Mouse (Mus musculus) liver, embryonic 11.5 days (tissue): ENCODE measurements around the gene Cnnm3. TPM values are rescaled to one million over a fixed set of nuclear protein-coding genes. Genes with fewer than 3 reads are reported as not detected.

Experiments
- ATAC-seq: fragments of 200-750 bp; cut with Nextera tagmentation; replicated peaks from 2 replicates; pipeline ENCODE4 v1.8.0; 2017; ENCODE audit warnings: moderate number of reproducible peaks, mild to moderate bottlenecking, moderate TSS enrichment, moderate library complexity; ENCODE audit not compliant: low FRiP score
- DNase-seq: peaks from one replicate; pipeline ENCODE4 v3.0.0-alpha.2; 2017; ENCODE audit warnings: low spot score
- H3K27ac ChIP-seq: fragments of 300-500 bp; sonication (generic); 2 replicates; pipeline ENCODE4 v1.5.1; 2014; ENCODE audit warnings: mild to moderate bottlenecking, low read depth, low read length, control low read depth
- H3K27me3 ChIP-seq: fragments of 300-500 bp; sonication (generic); replicated peaks from 2 replicates; pipeline ENCODE4 v1.6.1; 2014; ENCODE audit warnings: low read length, mixed read lengths; ENCODE audit not compliant: control insufficient read depth, insufficient read depth
- H3K36me3 ChIP-seq: fragments of 300-500 bp; sonication (generic); 2 replicates; pipeline ENCODE4 v1.6.1; 2014; ENCODE audit warnings: mild to moderate bottlenecking, low read length, moderate library complexity, mixed read lengths; ENCODE audit not compliant: control insufficient read depth, insufficient read depth
- H3K4me1 ChIP-seq: fragments of 300-500 bp; sonication (generic); replicated peaks from 2 replicates; pipeline ENCODE4 v1.6.1; 2014; ENCODE audit warnings: low read length, mixed read lengths; ENCODE audit not compliant: control insufficient read depth, insufficient read depth
- H3K4me2 ChIP-seq: fragments of 300-500 bp; sonication (generic); 2 replicates; pipeline ENCODE4 v1.6.1; 2014; ENCODE audit warnings: mild to moderate bottlenecking, control low read depth, moderate library complexity
- H3K4me3 ChIP-seq: fragments of 300-500 bp; sonication (generic); 2 replicates; pipeline ENCODE4 v1.5.1; 2014; ENCODE audit warnings: low read depth, low read length, control low read depth
- H3K9ac ChIP-seq: fragments of 300-500 bp; sonication (generic); 2 replicates; pipeline ENCODE4 v1.6.1; 2014; ENCODE audit warnings: low read depth, low read length, control low read depth
- H3K9me3 ChIP-seq: fragments of 300-500 bp; sonication (generic); 2 replicates; pipeline ENCODE4 v1.6.1; 2016; ENCODE audit warnings: low read length, inconsistent platforms, mixed read lengths; ENCODE audit not compliant: control insufficient read depth
- WGBS: fragments of 180-500 bp; shearing (Covaris S2); extraction: QIAGEN DNeasy Blood & Tissue Kit; methylation state at CpG from one replicate; pipeline ENCODE4 v1.1.7; 2014; 5-methylcytosine and 5-hydroxymethylcytosine counted together
- polyA plus RNA-seq: library from polyadenylated mRNA; unstranded; fragments of >200 nt; fragmentation: Nextera tagmentation; extraction: Ambion mirVana; gene quantifications from 2 replicates; pipeline ENCODE4 v1.2.1, GENCODE M21; 2014

Gene Cnnm3
- polyA plus RNA-seq, 1 experiment from 2014 or later: 3.3 TPM

- Histone ChIP-seq H3K4me1 (peaks cover 35% of the 10 kb centered on the region), H3K27ac (no peak overlapping the region), H3K9ac (no peak overlapping the region), H3K4me2 (no peak overlapping the region), H3K36me3 (no peaks in the 10 kb centered on the region), H3K27me3 (peaks cover 56% of the 10 kb centered on the region), H3K9me3 (no peaks in the 10 kb centered on the region), H3K4me3 (no peak overlapping the region)
- 36% methylated on average over 6 of the region's 6 CpGs for WGBS
- DNase-seq: no peak
- ATAC-seq: no peak
Measured at GRCm38 (mm10) chr1:36560903-36561302, 49.2 kb downstream of the Cnnm3 start.

GRCm38 (mm10) chr1:36562388-36562787, 50.7 kb downstream of the Cnnm3 start:
- Histone ChIP-seq H3K4me1 (peaks cover 36% of the 10 kb centered on the region), H3K9ac (no peak overlapping the region), H3K27ac (no peak overlapping the region), H3K36me3 (no peaks in the 10 kb centered on the region), H3K4me3 (no peak overlapping the region), H3K9me3 (no peaks in the 10 kb centered on the region), H3K4me2 (no peak overlapping the region), H3K27me3 (peaks cover 46% of the 10 kb centered on the region)
- no peak for DNase-seq
- ATAC-seq: no peak
- 57% methylated on average over 4 of the region's 4 CpGs for WGBS

GRCm38 (mm10) chr1:36563197-36563596, 51.5 kb downstream of the Cnnm3 start:
- DNase-seq: no peak
- no peak overlapping the region for H3K27ac ChIP-seq
- no peaks in the 10 kb centered on the region for H3K9me3 ChIP-seq
- peaks cover 34% of the 10 kb centered on the region for H3K4me1 ChIP-seq
- no peak overlapping the region for H3K9ac ChIP-seq
- no peak overlapping the region for H3K4me3 ChIP-seq
- H3K36me3 ChIP-seq: no peaks in the 10 kb centered on the region
- WGBS: 72% methylated on average over 2 of the region's 2 CpGs
- H3K4me2 ChIP-seq: no peak overlapping the region
- peaks cover 38% of the 10 kb centered on the region for H3K27me3 ChIP-seq
- ATAC-seq: no peak

GRCm38 (mm10) chr1:36563632-36564031, 52.0 kb downstream of the Cnnm3 start:
- H3K4me1 ChIP-seq: peaks cover 33% of the 10 kb centered on the region
- 60% methylated on average over 4 of the region's 4 CpGs for WGBS
- no peak for ATAC-seq

GRCm38 (mm10) chr1:36564101-36564500, 52.4 kb downstream of the Cnnm3 start:
- Histone ChIP-seq H3K27ac (no peak overlapping the region), H3K36me3 (no peaks in the 10 kb centered on the region), H3K27me3 (peaks cover 29% of the 10 kb centered on the region), H3K4me2 (no peak overlapping the region), H3K9ac (no peak overlapping the region), H3K4me1 (peaks cover 28% of the 10 kb centered on the region), H3K9me3 (no peaks in the 10 kb centered on the region), H3K4me3 (no peak overlapping the region)
- DNase-seq: no peak
- ATAC-seq: no peak
- WGBS: 39% methylated on average over 6 of the region's 6 CpGs

More at GRCm38 (mm10) chr1:36563632-36564031, 52.0 kb downstream of the Cnnm3 start:
- H3K9ac ChIP-seq: no peak overlapping the region
- H3K36me3 ChIP-seq: no peaks in the 10 kb centered on the region
- H3K9me3 ChIP-seq: no peaks in the 10 kb centered on the region
- H3K4me2 ChIP-seq: no peak overlapping the region
- no peak overlapping the region for H3K4me3 ChIP-seq
- no peak overlapping the region for H3K27ac ChIP-seq
- DNase-seq: no peak
- peaks cover 33% of the 10 kb centered on the region for H3K27me3 ChIP-seq

- no peak overlapping the region for H3K27ac ChIP-seq
Measured at GRCm38 (mm10) chr1:36566425-36566824, 54.8 kb downstream of the Cnnm3 start.

GRCm38 (mm10) chr1:36567818-36568603, 56.3 kb downstream of the Cnnm3 start:
- Histone ChIP-seq H3K4me2 (no peak overlapping the region), H3K27me3 (peaks cover 5% of the 10 kb centered on the region; the same call in 1 of the 2 replicates), H3K27ac (no peak overlapping the region), H3K36me3 (no peaks in the 10 kb centered on the region), H3K9me3 (no peaks in the 10 kb centered on the region), H3K9ac (no peak overlapping the region), H3K4me3 (no peak overlapping the region), H3K4me1 (peaks cover 19% of the 10 kb centered on the region)
- DNase-seq (no peak), ATAC-seq (no peak)
- WGBS: 61% methylated on average over 21 of the region's 21 CpGs

More at GRCm38 (mm10) chr1:36566425-36566824, 54.8 kb downstream of the Cnnm3 start:
- no peak overlapping the region for H3K9ac ChIP-seq
- H3K4me1 ChIP-seq: peaks cover 27% of the 10 kb centered on the region
- H3K4me3 ChIP-seq: no peak overlapping the region
- H3K9me3 ChIP-seq: no peaks in the 10 kb centered on the region
- DNase-seq: no peak
- WGBS: 10% methylated on average over 2 of the region's 2 CpGs
- no peaks in the 10 kb centered on the region for H3K36me3 ChIP-seq
- ATAC-seq: no peak
- H3K4me2 ChIP-seq: no peak overlapping the region
- H3K27me3 ChIP-seq: peaks cover 6% of the 10 kb centered on the region

GRCm38 (mm10) chr1:36568776-36569175, 57.1 kb downstream of the Cnnm3 start:
- H3K4me2 ChIP-seq: no peak overlapping the region
- DNase-seq: no peak
- no peak overlapping the region for H3K9ac ChIP-seq
- peaks cover 5% of the 10 kb centered on the region; the same call in 1 of the 2 replicates for H3K27me3 ChIP-seq
- H3K9me3 ChIP-seq: no peaks in the 10 kb centered on the region
- H3K36me3 ChIP-seq: no peaks in the 10 kb centered on the region
- H3K4me1 ChIP-seq: peaks cover 15% of the 10 kb centered on the region
- ATAC-seq: no peak
- 80% methylated on average over 4 of the region's 4 CpGs for WGBS
- no peak overlapping the region for H3K4me3 ChIP-seq
- no peak overlapping the region for H3K27ac ChIP-seq
